Mouse (Mus musculus) brain, adult 10 weeks (tissue): ENCODE data around the gene Blzf1. TPM values are rescaled to one million over a fixed set of nuclear protein-coding genes. Genes with fewer than 3 reads are reported as not detected.

Experiments
- polyA plus RNA-seq: library from polyadenylated mRNA; stranded (reverse); fragments of 350-450 nt; fragmentation: Illumina TruSeq; extraction: RNeasy Lipid Tissue Mini Kit (QIAGEN cat#74804); gene quantifications from one replicate; pipeline ENCODE4 v1.2.3, GENCODE M21; 2015; ENCODE audit warnings: low read depth, low replicate concordance

The Blzf1 gene
- polyA plus RNA-seq, result 21.4 TPM

DNA sequence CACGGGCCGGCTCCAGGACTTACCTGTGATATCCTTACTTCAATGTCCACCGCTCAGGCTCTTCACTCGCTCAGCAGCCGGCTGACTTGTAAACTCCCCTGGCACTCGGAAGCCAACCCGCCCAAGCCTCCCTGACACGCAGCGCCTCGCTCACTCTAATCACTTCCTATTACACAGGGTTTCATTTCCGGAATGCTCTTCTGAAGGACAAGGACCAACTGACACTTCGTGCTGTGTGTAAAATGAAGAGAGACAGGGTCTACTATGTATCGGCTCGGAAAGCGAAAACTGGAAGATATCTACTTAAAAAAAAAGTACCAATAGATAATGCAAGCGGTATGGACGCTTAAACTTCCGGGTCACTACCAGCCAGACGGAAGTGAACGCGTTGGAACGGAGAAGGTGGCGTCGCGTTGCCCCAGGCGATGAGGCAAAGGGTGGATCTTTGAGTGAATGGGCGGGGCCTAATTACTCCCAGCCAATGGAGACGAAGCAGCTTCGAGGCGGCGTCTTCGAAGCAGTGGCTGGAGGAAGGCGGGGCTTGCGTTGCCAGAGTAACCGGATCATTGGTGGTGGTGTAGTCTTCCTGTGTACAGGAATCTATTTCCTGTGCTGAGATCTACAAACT lies at the start of gene Blzf1:
Gene Blzf1, minus strand, starts transcription at position 366 of the 628 bp plus-strand sequence.

DNA sequence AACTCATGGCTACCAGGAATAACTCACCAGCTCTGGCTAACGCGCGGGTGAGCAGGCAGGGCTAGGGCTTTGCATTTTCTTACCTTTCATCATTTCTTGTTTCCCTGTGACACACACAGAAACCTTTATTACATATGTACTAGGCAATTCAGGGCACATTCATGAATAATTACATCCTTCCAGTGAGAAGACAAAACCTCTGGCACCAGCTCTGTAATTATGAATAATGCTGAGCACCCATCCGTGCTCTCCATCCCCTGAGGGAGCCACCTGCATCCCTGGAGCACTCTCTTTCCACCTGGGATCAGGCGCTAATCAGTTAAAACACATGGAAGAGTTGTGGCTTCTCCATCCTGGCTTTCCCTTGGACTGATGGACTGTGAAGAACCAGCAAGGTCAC lies 3.5 kb downstream of the Blzf1 start, which contains the start of gene Nme7:
Gene Nme7, plus strand, starts transcription at position 301 of the 400 bp plus-strand sequence.

DNA sequence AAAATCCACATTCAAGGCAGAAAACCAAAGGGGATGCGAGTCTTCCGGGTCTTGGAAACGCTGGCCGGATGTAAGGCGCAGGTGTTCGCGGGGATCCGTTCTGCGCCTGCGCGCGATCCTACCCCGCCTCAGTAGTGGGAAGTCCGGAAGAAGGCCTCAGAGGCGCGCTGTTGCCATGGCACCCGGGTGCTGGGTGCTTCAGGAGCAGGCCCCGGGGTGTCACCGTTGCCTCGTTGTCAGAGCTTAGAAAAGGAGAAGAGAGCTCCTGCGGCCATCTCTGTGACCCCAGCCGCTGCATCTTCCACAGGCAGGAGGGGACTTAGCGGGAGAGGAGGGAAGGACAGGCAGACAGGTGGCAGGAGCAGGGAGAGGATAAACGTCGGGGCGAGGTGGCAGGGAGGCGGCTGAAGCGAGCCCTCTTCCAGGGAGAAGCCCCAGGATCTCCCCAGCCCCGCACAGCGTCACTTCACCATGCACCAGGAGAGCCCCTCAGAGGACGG lies 31.8 kb downstream of the Blzf1 start, which contains the start of gene Ccdc181:
Gene Ccdc181, plus strand, starts transcription at position 131 of the 500 bp plus-strand sequence.

DNA sequence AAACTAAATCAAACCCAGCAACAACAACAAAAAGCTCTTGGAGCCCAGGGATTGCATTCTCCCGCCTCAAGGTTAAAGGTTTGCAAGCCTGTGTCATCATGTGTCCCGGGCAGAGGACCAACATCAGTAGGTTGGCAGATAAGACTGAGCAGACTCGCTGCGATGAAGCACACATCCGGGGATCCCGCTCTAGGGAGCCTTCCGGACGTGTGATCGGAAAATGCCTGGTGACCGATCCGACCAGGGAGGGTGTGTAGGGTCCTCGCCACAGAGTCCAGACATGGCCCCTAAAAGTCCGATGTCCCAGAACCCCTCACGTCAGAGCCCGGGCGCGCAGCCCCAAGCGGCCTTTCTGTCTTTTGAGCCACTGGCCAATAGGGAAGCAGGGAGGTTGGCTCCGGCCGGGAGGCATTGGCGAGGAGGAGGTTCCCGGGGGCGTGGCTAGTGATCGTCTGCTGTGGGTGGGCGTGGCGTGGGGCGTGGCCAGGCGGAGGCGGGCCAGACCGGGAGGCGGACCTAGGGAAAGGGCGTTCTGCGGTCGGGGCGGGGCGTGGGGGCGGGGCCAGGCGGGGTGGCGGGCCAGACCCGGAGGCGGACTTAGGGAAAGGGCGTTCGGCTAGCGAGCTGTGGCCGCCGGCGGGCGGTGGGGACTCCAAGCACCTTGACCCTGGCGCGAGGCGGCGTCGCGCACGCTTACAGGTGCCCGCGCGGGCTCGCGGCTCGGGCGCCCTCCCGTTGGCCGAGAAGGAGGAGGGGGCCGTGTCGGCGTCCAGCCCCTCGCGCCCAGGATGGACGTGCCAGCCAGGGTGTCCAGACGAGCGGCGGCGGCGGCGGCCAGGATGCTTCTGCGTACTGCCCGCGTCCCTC lies 58.6 kb downstream of the Blzf1 start, which contains the start of gene Slc19a2:
Gene Slc19a2, plus strand, starts transcription at position 582 of the 867 bp plus-strand sequence.

Other genes with a start within 250 kb of the Blzf1 start
- not detected for gene Sell, start 245.5 kb downstream of the Blzf1 start, polyA plus RNA-seq
- gene Selp, start 192.2 kb downstream of the Blzf1 start, polyA plus RNA-seq, result not detected
- gene F5, start 155.7 kb downstream of the Blzf1 start, polyA plus RNA-seq, result 2.1 TPM
- gene Slc19a2, start 58.4 kb downstream of the Blzf1 start, polyA plus RNA-seq, result 12.7 TPM
- gene Ccdc181, start 31.9 kb downstream of the Blzf1 start, polyA plus RNA-seq, result 28.3 TPM
- gene Nme7, start 3.4 kb downstream of the Blzf1 start, polyA plus RNA-seq, result 26.9 TPM
- 1,715 TPM for gene Atp1b1, start 150.9 kb upstream of the Blzf1 start, polyA plus RNA-seq